ENCODE assay signal across 18 mouse cellular contexts in genomic region chr11:102331806-102332205, GRCm38 (mm10). TPM values are rescaled to one million over a fixed set of nuclear protein-coding genes. Genes with fewer than 3 reads are reported as not detected.
"Had no signal": no experiment of that assay in that cellular context is flagged by ENCODE, and none has a peak within 500 bp of the region (broad histone marks: within the 10 kb centered on the region; RNA-seq: fewer than 3 reads in every experiment).

No protein-coding gene starts in this region.

- H3K36me3 ChIP-seq: lung, embryonic 15.5 days; midbrain, embryonic 13.5 days; midbrain, embryonic 15.5 days; neural tube, embryonic 12.5 days had no signal

- H3K4me3 ChIP-seq: lung, embryonic 15.5 days; megakaryocyte, embryonic 14.5 days; midbrain, embryonic 13.5 days; midbrain, embryonic 15.5 days; neural tube, embryonic 12.5 days had no signal

- H3K27me3 ChIP-seq: lung, embryonic 15.5 days; midbrain, embryonic 15.5 days; neural tube, embryonic 12.5 days had no signal

- ATAC-seq: lung, postnatal 0 days; midbrain, embryonic 13.5 days; midbrain, embryonic 15.5 days had no signal

- H3K4me2 ChIP-seq: lung, embryonic 15.5 days; midbrain, embryonic 11.5 days; midbrain, embryonic 13.5 days; midbrain, embryonic 15.5 days; neural tube, embryonic 12.5 days had no signal

- H3K27ac ChIP-seq: lung, embryonic 15.5 days; macrophage; midbrain, embryonic 13.5 days; midbrain, embryonic 15.5 days; neural tube, embryonic 12.5 days had no signal

- H3K9me3 ChIP-seq: lung, embryonic 15.5 days; midbrain, embryonic 13.5 days; midbrain, embryonic 15.5 days; neural tube, embryonic 12.5 days had no signal

- H3K9ac ChIP-seq: lung, embryonic 15.5 days; midbrain, embryonic 13.5 days; midbrain, embryonic 15.5 days; neural tube, embryonic 12.5 days had no signal

- DNase-seq: lung, adult 2 months; lung, postnatal 14 days; lung, postnatal 36 days; right cerebral cortex, postnatal 14 days; right cerebral cortex, postnatal 4 days; spleen, adult 18-20 months; thymus, adult 18-20 months; thymus, postnatal 14 days; thymus, postnatal 36 days had no signal

RNA-seq across cellular contexts. Expression of gene Slc4a1, which starts 34.2 kb away (rescaled TPM):
- polyA plus RNA-seq: macrophage; small intestine, adult 2 months had no signal
